Mouse (Mus musculus) adrenal gland, postnatal 4 days (tissue): ENCODE measurements around the gene Folr2. TPM values are rescaled to one million over a fixed set of nuclear protein-coding genes. Genes with fewer than 3 reads are reported as not detected.

Experiments used
- DNase-seq, 2 experiments: peaks; one replicate each; pipeline ENCODE4 v3.0.0; 2021 to 2022; ENCODE audit warnings: low spot score in 2 of 2, mixed read lengths in 2 of 2
- long read RNA-seq, 2 experiments: library from polyadenylated mRNA; stranded (forward); transcript quantifications; one replicate each; pipeline ENCODE4 v2.0.0; 2021
- total RNA-seq, 2 experiments: library from RNA; stranded (reverse); gene quantifications; 2 replicates each; pipeline ENCODE4 v1.2.3; 2021

Gene Folr2
- total RNA-seq, result 1 to 10 TPM; 2.8 to 3.0 TPM
- long read RNA-seq, experiment 1, partial matches to known transcripts, result 0 of 2 reads
- long read RNA-seq, experiment 1, other reads (novel, unspliced or antisense), result 1 of 2 reads
- long read RNA-seq, experiment 2, partial matches to known transcripts, result 0 of 3 reads
- long read RNA-seq, experiment 2, other reads (novel, unspliced or antisense), result 1 of 3 reads

DNA sequence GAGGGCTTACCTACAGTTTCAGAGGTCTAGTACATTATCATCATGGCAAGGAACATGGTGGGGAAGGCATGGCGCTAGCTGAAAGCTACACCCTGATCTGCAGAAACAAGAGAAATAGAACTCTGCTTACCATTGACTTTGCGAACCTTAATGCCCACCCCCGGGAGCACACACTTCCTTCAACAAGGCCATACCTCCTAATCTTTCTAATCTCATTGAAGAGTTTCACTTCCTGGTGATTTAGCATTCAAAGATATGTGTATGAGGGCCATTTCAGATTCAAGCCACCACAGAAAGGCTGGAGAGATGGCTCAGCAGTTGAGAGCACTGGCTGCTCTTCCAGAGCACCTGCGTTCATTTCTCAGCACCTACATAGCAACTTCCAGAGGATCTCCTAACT, at the start of gene Folr2:
TSS of gene Folr2 (minus strand) at position 101 of the 400 bp plus-strand sequence.
- DNase-seq, result no peak

DNA sequence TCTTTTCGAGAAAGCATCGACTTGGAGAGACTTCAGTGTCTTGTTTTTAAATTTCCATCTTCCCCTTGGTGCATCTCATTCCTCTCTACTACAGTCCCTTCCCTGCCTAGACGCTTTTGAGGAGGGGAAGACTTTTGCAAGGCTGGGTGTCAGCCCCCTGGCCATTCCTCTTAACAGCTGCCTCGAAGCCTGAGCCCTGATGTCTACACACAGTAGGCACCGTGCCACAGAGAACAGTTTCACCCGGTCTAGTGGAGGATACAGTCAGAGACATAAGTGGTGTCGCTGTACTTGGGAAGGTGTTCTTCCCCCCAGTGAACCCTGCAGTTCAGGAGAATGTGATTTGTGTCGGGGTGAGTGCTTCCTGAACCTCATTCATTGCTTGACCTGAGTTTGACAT, 49.7 kb upstream of the Folr2 start:
- DNase-seq, result no peak

DNA sequence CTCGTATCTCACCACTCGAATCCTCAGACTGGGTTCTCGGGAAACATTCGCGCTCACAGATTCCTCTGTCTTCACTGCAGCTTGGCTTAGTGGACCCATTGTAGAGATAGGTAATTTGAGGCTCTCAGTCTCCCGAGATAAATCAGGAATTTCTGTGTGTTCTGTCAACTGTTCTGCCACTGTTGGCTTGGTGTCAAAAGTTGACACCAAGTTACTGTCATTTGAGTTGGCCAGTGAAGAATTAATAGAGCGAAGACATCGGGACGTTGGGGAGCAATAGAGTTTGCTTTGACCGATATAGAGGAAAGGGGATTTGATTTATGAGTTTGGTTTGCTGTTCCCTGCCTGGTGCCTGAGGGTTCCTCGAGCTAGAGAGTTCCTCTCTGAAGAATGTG, 49.3 kb upstream of the Folr2 start, which contains the start of gene Tomt:
TSS of gene Tomt (minus strand) at position 73 of the 395 bp plus-strand sequence.
- no peak for DNase-seq

GRCm38 (mm10) chr7:101905561-101906286, 48.7 kb upstream of the Folr2 start, which contains the start of gene Lamtor1:
Gene Lamtor1, plus strand, starts transcription at chr7:101905904.
- peak; percentile 95 to 99 for DNase-seq

DNA sequence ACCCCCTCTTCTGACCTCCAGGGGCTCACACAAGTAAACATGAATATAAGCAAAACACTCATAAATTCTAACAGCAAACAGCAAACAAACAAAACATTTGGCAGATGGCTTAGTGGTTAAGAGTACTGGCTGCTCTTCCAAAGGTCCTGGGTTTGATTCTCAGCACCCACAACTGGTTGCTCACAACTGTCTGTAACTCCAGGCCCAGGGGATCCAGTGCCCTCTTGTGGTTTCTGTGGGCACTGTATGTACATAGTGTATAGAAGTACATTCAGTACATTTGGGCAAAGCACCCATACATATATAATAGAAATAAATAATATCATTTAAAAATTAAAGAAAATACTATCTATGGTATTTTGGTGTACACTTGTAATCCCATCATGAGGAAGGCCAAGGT, 45.9 kb upstream of the Folr2 start:
- no peak for DNase-seq

DNA sequence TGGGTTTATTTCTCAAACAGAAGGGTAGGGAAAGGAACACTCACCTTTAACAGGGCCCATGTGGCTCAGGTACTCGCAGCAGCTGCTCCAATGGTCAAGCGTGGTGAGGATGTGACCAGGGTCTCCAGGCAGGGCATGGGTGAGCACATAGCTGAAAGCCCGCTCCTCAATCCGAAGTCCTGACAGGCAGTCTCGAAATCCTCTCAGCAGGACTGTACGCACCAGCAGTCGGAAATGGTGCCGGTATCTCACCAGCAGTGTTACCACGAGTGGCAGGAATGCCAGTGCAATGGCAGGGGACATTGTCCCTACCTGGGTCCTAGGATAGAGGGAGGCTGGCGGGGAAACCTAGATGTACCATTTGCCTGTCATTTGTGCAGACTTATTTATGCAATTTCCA, 45.0 kb upstream of the Folr2 start:
- DNase-seq, result no peak

DNA sequence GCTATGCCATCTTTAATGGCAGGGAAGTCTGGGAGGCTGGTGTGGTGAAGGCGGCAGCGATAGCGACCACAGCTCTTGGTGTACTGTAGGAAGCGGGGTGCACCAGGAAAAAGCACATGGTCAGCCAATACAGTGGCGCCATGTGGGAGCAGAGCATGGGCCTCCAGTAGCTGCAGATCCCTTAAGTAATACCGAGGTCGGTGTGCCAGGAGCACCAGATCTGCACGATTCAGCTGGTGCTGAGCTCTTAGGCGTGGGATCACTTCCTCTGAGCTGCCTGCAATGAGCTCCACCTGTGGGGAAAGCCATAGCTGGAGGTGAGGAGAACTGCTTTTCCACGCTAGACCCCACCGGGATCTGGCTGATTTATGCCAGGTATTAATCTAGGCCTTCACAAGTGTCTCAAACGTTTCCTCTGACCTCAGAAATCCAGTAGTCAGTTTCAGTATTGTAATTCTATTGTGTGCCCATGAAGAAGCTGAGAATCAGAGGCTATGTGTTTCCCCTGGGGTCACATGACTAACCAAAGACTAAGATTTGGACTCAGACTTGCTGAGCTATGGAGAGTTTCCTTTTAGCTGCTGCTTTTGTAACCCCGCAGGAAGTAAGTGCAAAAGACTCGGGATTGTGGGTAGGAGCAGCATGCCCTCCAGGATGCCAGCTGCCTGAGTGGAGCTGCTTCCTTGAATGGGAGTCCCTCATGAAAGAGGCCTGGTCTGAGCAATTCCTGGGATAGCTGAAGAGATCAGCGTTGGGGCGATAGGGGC, 43.5 kb upstream of the Folr2 start:
- no peak for DNase-seq

DNA sequence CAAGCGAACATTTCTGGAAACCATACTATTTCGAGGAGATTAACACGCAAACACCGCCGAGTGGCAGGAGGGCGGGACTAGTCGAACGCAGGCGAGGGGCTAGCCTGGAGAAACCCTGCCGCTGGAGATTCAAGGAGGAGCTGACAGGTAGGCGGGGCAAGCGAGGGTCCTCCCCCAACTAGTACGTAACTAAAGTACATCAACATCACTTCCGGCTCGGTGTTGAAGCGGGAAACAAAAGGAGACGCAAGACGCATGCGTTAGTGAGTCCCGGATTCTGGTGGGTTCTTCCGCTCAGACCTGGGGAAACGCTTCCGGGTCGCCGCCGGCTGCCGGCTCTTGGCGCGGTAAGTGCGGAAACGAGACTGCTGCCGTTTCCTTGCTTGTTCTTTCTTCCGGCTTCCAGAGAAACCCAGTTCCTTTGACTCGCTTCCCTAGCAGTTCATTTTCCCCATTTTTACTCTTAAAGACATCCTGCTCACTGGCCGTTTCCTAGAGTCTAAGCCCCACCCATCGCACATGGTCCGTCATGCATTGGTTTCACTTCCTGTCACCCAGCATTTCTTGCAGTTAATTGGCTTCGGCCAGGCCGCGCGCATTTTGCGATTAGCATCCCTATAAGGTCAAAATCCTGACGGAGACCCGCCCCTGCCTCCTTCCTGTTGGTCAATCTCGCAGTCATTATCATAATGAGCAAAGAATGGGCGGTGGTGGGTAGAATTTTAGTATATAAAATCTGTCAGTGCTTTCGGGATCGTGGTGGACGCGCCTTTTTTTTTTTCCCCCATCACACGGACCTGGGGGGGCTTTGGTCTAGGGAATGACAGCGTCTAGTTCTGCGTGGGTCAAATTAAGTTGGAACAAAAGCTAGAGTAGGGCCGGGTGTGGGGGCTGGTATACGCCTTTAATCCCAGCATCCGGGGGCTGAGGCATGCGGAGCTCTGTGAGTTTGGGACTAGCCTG, 39.4 kb upstream of the Folr2 start:
- DNase-seq, result peak; percentile 75 to 91

GRCm38 (mm10) chr7:101895695-101896094, 38.7 kb upstream of the Folr2 start:
- no peak for DNase-seq

DNA sequence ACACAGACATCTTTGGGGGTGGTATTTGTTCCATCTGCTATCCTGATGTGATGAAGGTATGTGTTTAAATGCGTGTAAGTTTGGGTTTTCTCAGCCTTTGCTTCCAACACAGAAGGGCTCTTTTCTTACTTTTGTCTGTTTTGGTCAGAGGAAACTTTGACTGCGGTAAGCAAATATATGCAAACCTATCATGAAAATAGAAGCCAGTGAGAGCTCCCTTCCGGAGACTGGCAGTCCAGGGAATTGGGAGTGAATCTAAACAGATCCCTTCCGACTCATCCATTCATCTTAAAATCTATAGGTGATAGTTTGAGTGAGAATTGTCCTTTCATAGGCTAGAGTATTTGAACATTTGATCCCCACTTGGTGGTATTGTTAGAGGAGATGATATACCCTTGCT, 31.5 kb upstream of the Folr2 start:
- DNase-seq, result no peak

GRCm38 (mm10) chr7:101886274-101886673, 29.3 kb upstream of the Folr2 start:
- DNase-seq, result no peak

DNA sequence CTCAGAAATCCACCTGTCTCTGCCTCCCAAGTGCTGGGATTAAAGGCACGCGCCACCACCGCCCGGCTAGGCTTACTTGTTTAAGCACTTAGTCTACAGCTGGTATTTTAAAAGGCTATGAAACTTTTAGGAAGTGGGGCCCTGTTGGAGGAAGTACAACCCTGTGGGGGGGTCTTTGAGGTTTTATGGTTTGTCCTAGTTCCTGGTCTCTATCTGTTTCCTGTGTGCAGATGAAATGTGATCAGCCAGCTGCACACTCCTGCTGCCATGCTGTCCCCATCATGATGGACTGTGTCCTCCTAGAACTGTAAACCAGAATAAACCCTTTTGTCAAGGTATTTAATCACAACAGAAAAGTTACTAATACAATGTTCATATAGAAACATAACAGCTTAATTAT, 27.2 kb upstream of the Folr2 start:
- DNase-seq, result no peak

- no peak for DNase-seq
These were observed 25.6 kb upstream of the Folr2 start for GRCm38 (mm10) chr7:101882413-101883154.

GRCm38 (mm10) chr7:101880855-101881254, 23.9 kb upstream of the Folr2 start:
- DNase-seq, result no peak

- DNase-seq, result no peak
These were observed 19.0 kb upstream of the Folr2 start for GRCm38 (mm10) chr7:101875978-101876377.

DNA sequence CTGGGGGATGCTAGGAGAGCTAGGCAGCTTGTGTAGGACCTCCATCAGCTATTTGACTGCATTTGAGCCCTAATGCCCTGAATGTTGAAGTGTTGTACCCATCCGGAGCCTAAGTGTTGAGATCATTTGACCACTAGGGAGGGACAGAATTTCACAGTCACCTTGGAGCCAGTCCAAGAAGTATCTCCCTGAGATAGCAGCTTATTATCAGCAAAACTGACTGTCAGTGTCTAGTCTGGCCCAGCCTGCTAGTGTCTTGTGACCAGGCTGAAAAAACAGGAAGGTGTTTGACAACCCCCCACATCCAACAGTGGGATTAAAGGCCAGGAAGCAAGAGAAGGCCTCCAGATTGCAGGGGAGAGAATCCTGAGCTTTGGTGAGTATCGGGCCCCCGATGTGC, 14.3 kb upstream of the Folr2 start:
- no peak for DNase-seq

DNA sequence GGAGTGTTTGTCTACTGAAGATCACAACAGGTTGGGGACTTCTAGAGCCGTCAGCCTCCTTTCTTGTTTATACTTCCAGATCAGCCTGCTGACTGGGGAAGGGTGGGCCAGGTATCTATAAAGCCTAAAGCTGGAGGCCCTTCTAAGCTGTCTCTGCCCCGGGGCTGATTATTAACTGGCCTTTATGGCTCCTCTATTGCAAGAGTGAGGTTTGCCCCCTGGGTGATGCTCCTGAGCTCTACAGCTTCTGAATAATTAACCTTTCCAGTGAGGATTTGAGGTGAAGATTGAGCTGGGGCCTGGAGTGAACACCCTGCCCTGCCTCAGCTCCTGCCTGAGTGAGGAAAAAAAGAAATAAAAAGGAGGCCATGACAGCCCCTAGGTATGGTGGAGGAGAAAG, 13.6 kb upstream of the Folr2 start, which contains the start of gene Folr1:
TSS of gene Folr1 (minus strand) at position 160 of the 400 bp plus-strand sequence.
- DNase-seq, result no peak

GRCm38 (mm10) chr7:101869163-101869500, 12.1 kb upstream of the Folr2 start:
- no peak for DNase-seq

- DNase-seq, result no peak
These were observed 11.5 kb upstream of the Folr2 start for GRCm38 (mm10) chr7:101868241-101869162.
